Mouse (Mus musculus): ENCODE measurements around the gene Zfp992. TPM values are rescaled to one million over a fixed set of nuclear protein-coding genes. Genes with fewer than 3 reads are reported as not detected.
"Not testable (repeated sequence)": the region's sequence is repeated elsewhere in the genome, so short reads cannot be mapped to it uniquely, and the experiment has no call there.

Gene Zfp992
- 1.8 and 1.9 TPM in 2 replicates for polyA plus RNA-seq (2014; fragmentation: Nextera tagmentation; extraction: Ambion mirVana)

DNA sequence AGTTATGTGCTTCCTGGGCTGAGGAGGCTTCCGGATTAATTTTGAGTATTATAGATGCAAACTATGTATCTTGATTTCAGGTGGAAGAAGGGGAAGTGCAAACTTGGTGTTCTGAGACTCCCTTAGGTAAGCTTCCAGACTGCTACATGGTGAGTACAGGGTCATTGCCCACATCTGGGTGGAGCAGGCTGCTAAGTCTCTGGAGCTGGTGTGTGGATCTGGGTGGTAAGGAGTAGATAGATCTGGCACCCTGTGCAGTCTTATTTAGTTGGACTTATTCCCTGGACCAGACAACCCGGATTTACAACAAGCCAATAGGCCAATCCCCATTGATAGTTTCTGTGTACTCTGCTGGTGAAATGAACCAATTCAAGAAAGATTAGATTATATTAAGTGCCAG is at the start of gene Zfp992:
Zfp992 (plus strand) TSS at position 74 of the 400 bp plus-strand sequence.
- ATAC-seq; H3K9ac ChIP-seq (ENCODE audit: low read length); H3K36me3 ChIP-seq (ENCODE audit: control insufficient read depth, insufficient read depth, low read length); H3K4me2 ChIP-seq (ENCODE audit: low read length); H3K27me3 ChIP-seq (replicated peaks; ENCODE audit: control insufficient read depth, insufficient read depth, low read length); H3K4me3 ChIP-seq (ENCODE audit: low read depth, low read length); DNase-seq (ENCODE audit: low spot score); H3K27ac ChIP-seq (ENCODE audit: low read depth, low read length); H3K4me1 ChIP-seq (ENCODE audit: control insufficient read depth, insufficient read depth, low read length): not testable (repeated sequence)
- 90% methylated on average over 2 of the region's 2 CpGs for WGBS
- peaks cover 31% of the 10 kb centered on the region for H3K9me3 ChIP-seq (replicated peaks; ENCODE audit: control insufficient read depth, low read length)

- H3K4me2 ChIP-seq (ENCODE audit: low read length); H3K9ac ChIP-seq (ENCODE audit: low read length); H3K27ac ChIP-seq (ENCODE audit: low read depth, low read length); H3K27me3 ChIP-seq (replicated peaks; ENCODE audit: control insufficient read depth, insufficient read depth, low read length); ATAC-seq; H3K36me3 ChIP-seq (ENCODE audit: control insufficient read depth, insufficient read depth, low read length); H3K4me3 ChIP-seq (ENCODE audit: low read depth, low read length); DNase-seq (ENCODE audit: low spot score); H3K9me3 ChIP-seq (replicated peaks; ENCODE audit: control insufficient read depth, low read length); H3K4me1 ChIP-seq (ENCODE audit: control insufficient read depth, insufficient read depth, low read length): not testable (repeated sequence)
- 0% methylated on average over 1 of the region's 1 CpGs for WGBS
Measured at GRCm38 (mm10) chr4:146429467-146429866, 19.4 kb upstream of the Zfp992 start.

- not testable (repeated sequence) for H3K9ac ChIP-seq (ENCODE audit: low read length); H3K27ac ChIP-seq (ENCODE audit: low read depth, low read length); H3K27me3 ChIP-seq (replicated peaks; ENCODE audit: control insufficient read depth, insufficient read depth, low read length); H3K4me2 ChIP-seq (ENCODE audit: low read length); H3K4me3 ChIP-seq (ENCODE audit: low read depth, low read length); H3K36me3 ChIP-seq (ENCODE audit: control insufficient read depth, insufficient read depth, low read length); DNase-seq (ENCODE audit: low spot score); ATAC-seq; H3K9me3 ChIP-seq (replicated peaks; ENCODE audit: control insufficient read depth, low read length); H3K4me1 ChIP-seq (ENCODE audit: control insufficient read depth, insufficient read depth, low read length)
- 64% methylated on average over 2 of the region's 2 CpGs for WGBS
Measured at GRCm38 (mm10) chr4:146430876-146431275, 17.9 kb upstream of the Zfp992 start.

DNA sequence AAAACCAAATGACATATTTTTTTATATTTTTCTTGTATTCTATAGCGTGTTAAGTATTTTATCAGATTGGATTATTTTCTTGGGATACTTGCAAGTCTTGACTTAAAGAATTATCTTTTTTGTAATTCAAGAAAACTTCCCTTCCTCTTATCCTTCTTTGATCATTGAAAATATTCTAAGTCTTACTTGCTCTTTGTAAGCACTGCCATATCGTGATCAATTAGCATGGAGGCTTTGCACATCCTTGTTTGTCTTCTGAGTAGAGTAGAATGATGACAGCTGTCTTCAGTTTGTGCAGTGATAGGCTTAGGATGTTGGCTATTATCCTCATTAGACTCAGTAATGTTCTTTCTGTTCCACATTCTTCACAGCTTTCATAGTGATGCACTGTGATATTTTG is 13.3 kb upstream of the Zfp992 start:
- not testable (repeated sequence) for DNase-seq (ENCODE audit: low spot score); H3K9me3 ChIP-seq (replicated peaks; ENCODE audit: control insufficient read depth, low read length)

DNA sequence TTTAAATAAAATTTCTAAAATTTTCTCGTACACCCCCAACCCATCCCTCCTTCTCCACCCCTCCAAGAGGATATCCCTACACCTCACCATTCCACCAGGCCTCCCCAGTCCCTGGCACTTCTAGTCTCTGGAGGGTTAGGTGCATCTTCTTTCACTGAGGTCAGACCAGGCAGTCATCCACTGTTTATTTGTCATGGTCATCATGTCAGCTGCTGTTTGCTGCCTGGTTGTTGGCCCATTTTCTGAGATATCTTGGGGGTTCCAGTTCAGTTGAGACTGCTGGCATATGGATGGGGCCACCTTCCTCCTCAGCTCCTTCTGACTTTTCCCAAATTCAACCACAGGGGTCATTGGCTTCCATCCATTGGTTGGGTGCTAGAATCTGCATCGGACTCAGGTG is 11.6 kb upstream of the Zfp992 start:
- WGBS, result 80% methylated on average over 1 of the region's 2 CpGs
- not testable (repeated sequence) for H3K36me3 ChIP-seq (ENCODE audit: control insufficient read depth, insufficient read depth, low read length); H3K4me1 ChIP-seq (ENCODE audit: control insufficient read depth, insufficient read depth, low read length); H3K27ac ChIP-seq (ENCODE audit: low read depth, low read length); H3K9me3 ChIP-seq (replicated peaks; ENCODE audit: control insufficient read depth, low read length); ATAC-seq; H3K27me3 ChIP-seq (replicated peaks; ENCODE audit: control insufficient read depth, insufficient read depth, low read length); H3K9ac ChIP-seq (ENCODE audit: low read length); H3K4me2 ChIP-seq (ENCODE audit: low read length); DNase-seq (ENCODE audit: low spot score); H3K4me3 ChIP-seq (ENCODE audit: low read depth, low read length)

More for the DNA sequence above, 13.3 kb upstream of the Zfp992 start:
- not testable (repeated sequence) for H3K9ac ChIP-seq (ENCODE audit: low read length); ATAC-seq; H3K4me3 ChIP-seq (ENCODE audit: low read depth, low read length); H3K27me3 ChIP-seq (replicated peaks; ENCODE audit: control insufficient read depth, insufficient read depth, low read length); H3K36me3 ChIP-seq (ENCODE audit: control insufficient read depth, insufficient read depth, low read length); H3K4me2 ChIP-seq (ENCODE audit: low read length); H3K27ac ChIP-seq (ENCODE audit: low read depth, low read length); H3K4me1 ChIP-seq (ENCODE audit: control insufficient read depth, insufficient read depth, low read length)
- WGBS, result 80% methylated on average over 2 of the region's 2 CpGs

DNA sequence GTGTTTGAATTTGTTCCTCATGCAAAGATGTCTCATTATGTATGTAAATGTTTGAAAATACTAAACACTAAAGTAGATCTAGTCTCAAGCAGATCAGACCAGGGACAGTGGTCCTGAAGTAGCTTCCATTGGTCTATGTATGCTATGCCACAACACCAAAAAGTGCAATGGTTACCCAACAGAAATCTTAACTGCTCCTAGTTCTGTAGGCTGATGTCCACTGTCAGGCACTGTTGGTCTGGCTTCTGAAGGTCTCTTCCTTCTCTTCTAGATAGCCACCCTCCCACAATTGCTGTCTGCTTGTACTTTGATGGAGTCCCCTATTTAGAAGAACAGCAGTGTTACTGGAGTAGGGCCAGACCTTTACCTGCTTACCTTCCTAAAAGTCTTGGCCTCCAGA is 4.5 kb upstream of the Zfp992 start:
- H3K27ac ChIP-seq (ENCODE audit: low read depth, low read length); DNase-seq (ENCODE audit: low spot score); H3K4me3 ChIP-seq (ENCODE audit: low read depth, low read length); ATAC-seq; H3K4me2 ChIP-seq (ENCODE audit: low read length); H3K27me3 ChIP-seq (replicated peaks; ENCODE audit: control insufficient read depth, insufficient read depth, low read length); H3K36me3 ChIP-seq (ENCODE audit: control insufficient read depth, insufficient read depth, low read length); H3K9ac ChIP-seq (ENCODE audit: low read length); H3K4me1 ChIP-seq (ENCODE audit: control insufficient read depth, insufficient read depth, low read length): not testable (repeated sequence)
- H3K9me3 ChIP-seq (replicated peaks; ENCODE audit: control insufficient read depth, low read length), result peaks cover 23% of the 10 kb centered on the region

DNA sequence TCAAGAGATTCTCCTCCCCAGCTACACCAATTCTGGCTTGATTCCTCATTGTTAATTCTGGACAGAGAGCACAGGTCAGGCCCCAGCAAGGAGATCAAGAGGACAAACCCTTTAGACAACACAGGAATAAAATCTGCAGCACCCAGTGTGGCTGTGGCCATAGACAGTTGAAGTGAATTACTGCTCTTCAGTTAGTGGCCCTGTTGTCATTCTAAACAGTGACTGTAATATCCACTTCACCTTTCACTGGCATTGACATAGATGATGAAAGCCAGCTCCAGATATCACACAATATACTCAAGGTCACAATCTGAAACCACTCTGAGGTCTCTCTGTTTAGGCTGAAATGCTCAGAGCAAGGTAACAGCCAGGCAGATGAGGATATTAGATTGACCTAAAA is 3.7 kb upstream of the Zfp992 start:
- H3K4me1 ChIP-seq (ENCODE audit: control insufficient read depth, insufficient read depth, low read length); H3K27ac ChIP-seq (ENCODE audit: low read depth, low read length); H3K4me2 ChIP-seq (ENCODE audit: low read length); H3K36me3 ChIP-seq (ENCODE audit: control insufficient read depth, insufficient read depth, low read length); H3K4me3 ChIP-seq (ENCODE audit: low read depth, low read length); DNase-seq (ENCODE audit: low spot score); H3K27me3 ChIP-seq (replicated peaks; ENCODE audit: control insufficient read depth, insufficient read depth, low read length); H3K9ac ChIP-seq (ENCODE audit: low read length); ATAC-seq: not testable (repeated sequence)
- peaks cover 25% of the 10 kb centered on the region for H3K9me3 ChIP-seq (replicated peaks; ENCODE audit: control insufficient read depth, low read length)

- not testable (repeated sequence) for H3K4me3 ChIP-seq (ENCODE audit: low read depth, low read length); H3K27ac ChIP-seq (ENCODE audit: low read depth, low read length); H3K4me1 ChIP-seq (ENCODE audit: control insufficient read depth, insufficient read depth, low read length); ATAC-seq; H3K4me2 ChIP-seq (ENCODE audit: low read length); H3K36me3 ChIP-seq (ENCODE audit: control insufficient read depth, insufficient read depth, low read length); H3K27me3 ChIP-seq (replicated peaks; ENCODE audit: control insufficient read depth, insufficient read depth, low read length); H3K9ac ChIP-seq (ENCODE audit: low read length); DNase-seq (ENCODE audit: low spot score)
- H3K9me3 ChIP-seq (replicated peaks; ENCODE audit: control insufficient read depth, low read length), result peaks cover 25% of the 10 kb centered on the region
- WGBS, result 73% methylated on average over 4 of the region's 4 CpGs
Measured at GRCm38 (mm10) chr4:146446135-146446534, 2.7 kb upstream of the Zfp992 start.

- not testable (repeated sequence) for H3K36me3 ChIP-seq (ENCODE audit: control insufficient read depth, insufficient read depth, low read length); H3K4me1 ChIP-seq (ENCODE audit: control insufficient read depth, insufficient read depth, low read length); H3K27ac ChIP-seq (ENCODE audit: low read depth, low read length); H3K27me3 ChIP-seq (replicated peaks; ENCODE audit: control insufficient read depth, insufficient read depth, low read length); H3K9ac ChIP-seq (ENCODE audit: low read length); ATAC-seq; DNase-seq (ENCODE audit: low spot score); H3K4me2 ChIP-seq (ENCODE audit: low read length); H3K4me3 ChIP-seq (ENCODE audit: low read depth, low read length)
- WGBS, result 88% methylated on average over 2 of the region's 2 CpGs
- peaks cover 25% of the 10 kb centered on the region for H3K9me3 ChIP-seq (replicated peaks; ENCODE audit: control insufficient read depth, low read length)
Measured at GRCm38 (mm10) chr4:146447016-146447415, 1.8 kb upstream of the Zfp992 start.
